Mouse (Mus musculus): ENCODE data around the gene Acvr2b. TPM values are rescaled to one million over a fixed set of nuclear protein-coding genes. Genes with fewer than 3 reads are reported as not detected.
A peak's percentile ranks its signal among the peaks of the same experiment; 100 is the strongest.
"Not testable (repeated sequence)": the region's sequence is repeated elsewhere in the genome, so short reads cannot be mapped to it uniquely, and the experiment has no call there.

Acvr2b gene
- polyA plus RNA-seq, 1 experiment from 2014 or later, result 32.7 TPM

DNA sequence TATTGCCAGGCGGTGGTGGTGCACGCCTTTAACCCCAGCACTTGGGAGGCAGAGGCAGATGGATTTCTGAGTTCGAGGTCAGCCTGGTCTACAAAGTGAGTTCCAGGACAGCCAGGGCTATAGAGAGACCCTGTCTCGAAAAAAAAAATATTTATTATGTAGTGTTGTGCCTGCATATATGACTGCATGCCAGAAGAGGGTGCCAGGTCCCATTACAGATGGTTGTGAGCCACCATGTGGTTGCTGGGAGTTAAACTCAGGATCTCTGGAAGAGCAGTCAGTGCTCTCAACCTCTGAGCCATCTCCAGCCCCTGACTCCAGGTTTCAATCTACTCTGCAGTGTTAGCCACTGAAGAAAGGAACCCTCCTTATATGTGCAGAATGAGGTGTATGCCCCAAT is 31.1 kb upstream of the Acvr2b start:
- not testable (repeated sequence) for H3K9me3 ChIP-seq (ENCODE audit: control insufficient read depth, low read length); H3K27ac ChIP-seq (ENCODE audit: low read length); H3K4me1 ChIP-seq (replicated peaks; ENCODE audit: control insufficient read depth, insufficient read depth, low read length); H3K27me3 ChIP-seq (replicated peaks; ENCODE audit: control insufficient read depth, insufficient read depth, low read length); H3K9ac ChIP-seq (replicated peaks; ENCODE audit: low read depth, low read length); H3K36me3 ChIP-seq (ENCODE audit: control insufficient read depth, insufficient read depth); H3K4me3 ChIP-seq (replicated peaks; ENCODE audit: low read length); ATAC-seq; H3K4me2 ChIP-seq (ENCODE audit: low read length)
- 90% methylated on average over 4 of the region's 4 CpGs for WGBS

DNA sequence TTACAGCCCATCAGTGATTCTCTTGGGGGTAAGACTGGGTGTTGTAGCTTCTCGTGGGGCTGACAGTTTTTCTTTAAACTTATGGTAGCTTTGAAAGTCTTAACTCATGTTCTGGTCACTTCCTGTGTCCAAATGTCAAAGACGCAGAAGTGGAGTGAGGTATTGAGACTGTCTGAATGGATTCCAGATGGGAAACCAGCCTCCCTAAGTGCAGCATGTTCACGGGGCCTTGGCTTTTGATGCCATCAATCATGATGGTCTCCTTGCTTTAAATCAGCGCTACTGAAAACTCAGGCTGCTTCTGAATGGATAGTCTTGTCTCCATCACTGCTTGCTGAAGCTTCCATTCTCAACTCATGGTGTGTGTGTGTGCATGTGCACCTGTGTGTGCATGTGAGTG is 30.7 kb upstream of the Acvr2b start:
- no peaks in the 10 kb centered on the region for H3K27me3 ChIP-seq (replicated peaks; ENCODE audit: control insufficient read depth, insufficient read depth, low read length)
- H3K4me1 ChIP-seq (replicated peaks; ENCODE audit: control insufficient read depth, insufficient read depth, low read length), result no peaks in the 10 kb centered on the region
- no peak overlapping the region for H3K27ac ChIP-seq (ENCODE audit: low read length)
- no peaks in the 10 kb centered on the region for H3K9me3 ChIP-seq (ENCODE audit: control insufficient read depth, low read length)
- H3K36me3 ChIP-seq (ENCODE audit: control insufficient read depth, insufficient read depth), result no peaks in the 10 kb centered on the region
- ATAC-seq, result no peak
- no peak overlapping the region for H3K9ac ChIP-seq (replicated peaks; ENCODE audit: low read depth, low read length)
- WGBS, result 91% methylated on average over 4 of the region's 4 CpGs
- no peak overlapping the region for H3K4me2 ChIP-seq (ENCODE audit: low read length)
- H3K4me3 ChIP-seq (replicated peaks; ENCODE audit: low read length), result no peak overlapping the region

DNA sequence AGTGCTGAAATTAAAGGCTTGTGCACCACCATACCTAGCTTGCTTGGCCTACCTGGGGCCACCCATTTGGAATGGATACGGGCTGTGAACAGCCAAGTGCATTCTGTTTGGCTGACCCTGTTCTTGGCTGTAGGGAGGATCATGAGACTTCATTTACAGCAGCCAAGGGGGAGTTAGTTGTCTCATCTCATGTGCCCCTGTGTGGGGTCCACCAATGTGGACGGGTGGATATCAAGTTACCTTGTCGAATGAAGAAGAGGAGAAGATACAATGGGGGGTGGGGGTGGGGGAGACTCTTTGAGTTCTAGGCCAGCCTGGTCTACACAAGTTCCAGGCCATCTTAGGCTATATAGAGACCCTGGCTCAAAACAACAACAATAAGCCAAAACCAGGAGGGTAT is 26.9 kb upstream of the Acvr2b start:
- WGBS, result 85% methylated on average over 3 of the region's 3 CpGs
- Histone ChIP-seq H3K27ac (ENCODE audit: low read length) (no peak overlapping the region), H3K4me2 (ENCODE audit: low read length) (no peak overlapping the region), H3K4me3 (replicated peaks; ENCODE audit: low read length) (no peak overlapping the region), H3K36me3 (ENCODE audit: control insufficient read depth, insufficient read depth) (no peaks in the 10 kb centered on the region), H3K9ac (replicated peaks; ENCODE audit: low read depth, low read length) (no peak overlapping the region), H3K27me3 (replicated peaks; ENCODE audit: control insufficient read depth, insufficient read depth, low read length) (no peaks in the 10 kb centered on the region), H3K9me3 (ENCODE audit: control insufficient read depth, low read length) (no peaks in the 10 kb centered on the region), H3K4me1 (replicated peaks; ENCODE audit: control insufficient read depth, insufficient read depth, low read length) (no peaks in the 10 kb centered on the region)
- ATAC-seq, result no peak

DNA sequence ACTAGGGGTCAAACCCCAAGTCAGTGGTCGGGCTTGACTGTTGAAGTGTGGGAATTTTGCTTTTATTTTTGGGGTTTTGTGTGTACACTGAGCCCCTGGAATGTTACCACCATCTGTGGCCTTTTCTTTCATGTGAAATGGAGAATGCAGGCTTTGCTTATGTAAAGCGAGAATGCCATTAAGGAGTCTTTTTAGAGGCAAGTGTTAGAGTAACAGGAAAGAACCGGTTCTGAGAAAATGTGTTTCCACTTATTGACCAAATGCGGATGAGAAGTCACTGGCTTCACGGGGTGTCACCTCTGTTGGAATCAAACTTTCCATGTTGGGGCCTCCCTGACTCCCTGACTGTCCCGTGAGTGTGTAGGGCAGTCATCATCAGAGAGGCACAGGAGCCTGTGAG is 26.4 kb upstream of the Acvr2b start:
- WGBS, result 83% methylated on average over 6 of the region's 6 CpGs
- no peak for ATAC-seq

DNA sequence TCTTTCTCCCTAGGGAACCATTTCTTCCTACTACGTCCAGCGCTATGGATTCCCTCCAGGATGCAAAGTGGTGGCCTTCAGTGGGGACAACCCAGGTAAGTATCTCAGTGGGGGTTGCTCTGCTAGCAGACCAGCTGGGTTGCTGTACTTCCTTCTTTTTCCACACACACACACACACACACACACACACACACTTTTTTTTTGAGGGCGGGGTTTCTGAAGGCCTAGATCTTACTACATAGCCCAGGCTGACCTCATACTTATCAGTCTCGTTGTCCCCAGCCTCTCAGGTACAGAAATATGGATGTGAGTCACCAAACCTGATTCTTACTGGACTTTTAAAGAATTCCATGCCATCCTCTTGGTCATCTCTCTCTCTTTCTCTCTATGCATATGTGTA is 23.7 kb upstream of the Acvr2b start:
- Histone ChIP-seq H3K9me3 (ENCODE audit: control insufficient read depth, low read length) (no peaks in the 10 kb centered on the region), H3K4me3 (replicated peaks; ENCODE audit: low read length) (no peak overlapping the region), H3K36me3 (ENCODE audit: control insufficient read depth, insufficient read depth) (no peaks in the 10 kb centered on the region), H3K4me2 (ENCODE audit: low read length) (no peak overlapping the region), H3K27ac (ENCODE audit: low read length) (no peak overlapping the region), H3K4me1 (replicated peaks; ENCODE audit: control insufficient read depth, insufficient read depth, low read length) (no peaks in the 10 kb centered on the region), H3K9ac (replicated peaks; ENCODE audit: low read depth, low read length) (no peak overlapping the region), H3K27me3 (replicated peaks; ENCODE audit: control insufficient read depth, insufficient read depth, low read length) (no peaks in the 10 kb centered on the region)
- WGBS, result 83% methylated on average over 4 of the region's 4 CpGs
- ATAC-seq, result no peak

More for the DNA sequence above, 26.4 kb upstream of the Acvr2b start:
- Histone ChIP-seq H3K36me3 (ENCODE audit: control insufficient read depth, insufficient read depth) (no peaks in the 10 kb centered on the region), H3K9ac (replicated peaks; ENCODE audit: low read depth, low read length) (no peak overlapping the region), H3K27me3 (replicated peaks; ENCODE audit: control insufficient read depth, insufficient read depth, low read length) (no peaks in the 10 kb centered on the region), H3K4me3 (replicated peaks; ENCODE audit: low read length) (no peak overlapping the region), H3K4me2 (ENCODE audit: low read length) (no peak overlapping the region), H3K4me1 (replicated peaks; ENCODE audit: control insufficient read depth, insufficient read depth, low read length) (no peaks in the 10 kb centered on the region), H3K27ac (ENCODE audit: low read length) (no peak overlapping the region), H3K9me3 (ENCODE audit: control insufficient read depth, low read length) (no peaks in the 10 kb centered on the region)

DNA sequence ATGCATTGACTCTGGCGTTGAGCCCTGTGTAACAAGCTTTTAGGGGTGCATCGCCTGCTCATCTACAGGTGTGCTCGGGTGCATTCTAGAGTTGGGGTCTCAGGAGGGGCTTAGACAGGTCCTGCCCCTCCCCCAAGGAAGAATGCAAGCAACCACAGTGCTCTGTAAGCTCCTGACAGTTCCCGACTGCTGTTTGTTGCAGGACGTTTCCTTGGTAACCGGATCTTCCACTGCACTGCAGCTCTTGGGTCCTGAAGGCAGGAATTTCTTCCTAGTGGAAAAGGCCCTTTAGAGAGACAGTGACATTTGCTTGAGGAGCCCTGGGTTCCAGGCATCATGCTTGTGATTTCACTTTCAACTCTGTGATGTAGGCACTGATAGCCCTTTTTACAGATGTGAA is 19.3 kb upstream of the Acvr2b start:
- Histone ChIP-seq H3K4me1 (replicated peaks; ENCODE audit: control insufficient read depth, insufficient read depth, low read length) (no peaks in the 10 kb centered on the region), H3K9ac (replicated peaks; ENCODE audit: low read depth, low read length) (no peak overlapping the region), H3K4me2 (ENCODE audit: low read length) (no peak overlapping the region), H3K4me3 (replicated peaks; ENCODE audit: low read length) (no peak overlapping the region), H3K27ac (ENCODE audit: low read length) (no peak overlapping the region), H3K36me3 (ENCODE audit: control insufficient read depth, insufficient read depth) (no peaks in the 10 kb centered on the region), H3K27me3 (replicated peaks; ENCODE audit: control insufficient read depth, insufficient read depth, low read length) (no peaks in the 10 kb centered on the region), H3K9me3 (ENCODE audit: control insufficient read depth, low read length) (no peaks in the 10 kb centered on the region)
- no peak for ATAC-seq
- 68% methylated on average over 6 of the region's 6 CpGs for WGBS

DNA sequence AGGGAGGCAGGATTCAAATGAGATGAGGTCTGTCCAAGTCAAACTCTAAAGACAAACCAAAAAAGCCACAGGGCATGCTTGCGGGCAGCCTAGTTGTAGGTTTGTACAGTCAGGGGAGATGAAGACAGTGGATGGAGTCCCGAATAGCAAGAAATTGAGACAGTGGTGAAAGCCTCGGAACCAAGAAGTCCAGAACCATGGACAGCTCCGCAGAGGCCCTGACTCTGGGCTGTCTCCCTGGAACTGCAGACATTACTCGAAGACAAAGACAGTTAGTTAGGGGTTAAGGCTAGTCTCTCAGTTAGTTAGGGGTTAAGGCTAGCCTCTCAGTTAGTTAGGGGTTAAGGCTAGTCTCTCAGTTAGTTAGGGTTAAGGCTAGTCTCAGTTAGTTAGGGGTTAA is 13.0 kb upstream of the Acvr2b start:
- Histone ChIP-seq H3K36me3 (ENCODE audit: control insufficient read depth, insufficient read depth) (no peaks in the 10 kb centered on the region), H3K4me1 (replicated peaks; ENCODE audit: control insufficient read depth, insufficient read depth, low read length) (no peaks in the 10 kb centered on the region), H3K4me2 (ENCODE audit: low read length) (no peak overlapping the region), H3K4me3 (replicated peaks; ENCODE audit: low read length) (no peak overlapping the region), H3K9me3 (ENCODE audit: control insufficient read depth, low read length) (no peaks in the 10 kb centered on the region), H3K9ac (replicated peaks; ENCODE audit: low read depth, low read length) (no peak overlapping the region), H3K27me3 (replicated peaks; ENCODE audit: control insufficient read depth, insufficient read depth, low read length) (no peaks in the 10 kb centered on the region), H3K27ac (ENCODE audit: low read length) (no peak overlapping the region)
- WGBS, result 64% methylated on average over 5 of the region's 5 CpGs
- ATAC-seq, result no peak

DNA sequence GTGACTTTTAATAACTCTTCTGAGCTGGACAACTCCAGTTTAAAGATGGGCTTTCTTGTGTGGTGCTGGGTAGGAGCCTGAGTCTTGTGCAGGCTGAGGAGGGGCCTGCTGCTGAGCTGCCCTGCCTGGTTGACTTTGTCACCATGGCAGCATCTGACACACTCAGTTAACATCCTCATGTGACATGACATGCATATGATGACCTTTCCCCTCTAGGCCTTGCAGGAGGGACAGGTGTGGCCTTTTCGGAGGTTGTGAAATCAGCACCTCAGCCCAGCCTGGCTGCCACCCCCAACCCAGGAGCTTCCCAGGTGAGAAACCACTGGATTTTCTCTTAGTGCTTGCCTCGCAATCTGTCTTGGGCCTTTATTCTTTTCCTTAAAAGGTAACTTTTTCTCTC is 11.7 kb upstream of the Acvr2b start:
- Histone ChIP-seq H3K4me2 (ENCODE audit: low read length) (no peak overlapping the region), H3K4me1 (replicated peaks; ENCODE audit: control insufficient read depth, insufficient read depth, low read length) (no peaks in the 10 kb centered on the region), H3K9ac (replicated peaks; ENCODE audit: low read depth, low read length) (no peak overlapping the region), H3K27me3 (replicated peaks; ENCODE audit: control insufficient read depth, insufficient read depth, low read length) (no peaks in the 10 kb centered on the region), H3K9me3 (ENCODE audit: control insufficient read depth, low read length) (no peaks in the 10 kb centered on the region), H3K36me3 (ENCODE audit: control insufficient read depth, insufficient read depth) (no peaks in the 10 kb centered on the region), H3K27ac (ENCODE audit: low read length) (no peak overlapping the region), H3K4me3 (replicated peaks; ENCODE audit: low read length) (no peak overlapping the region)
- WGBS, result 98% methylated on average over 2 of the region's 2 CpGs
- no peak for ATAC-seq

DNA sequence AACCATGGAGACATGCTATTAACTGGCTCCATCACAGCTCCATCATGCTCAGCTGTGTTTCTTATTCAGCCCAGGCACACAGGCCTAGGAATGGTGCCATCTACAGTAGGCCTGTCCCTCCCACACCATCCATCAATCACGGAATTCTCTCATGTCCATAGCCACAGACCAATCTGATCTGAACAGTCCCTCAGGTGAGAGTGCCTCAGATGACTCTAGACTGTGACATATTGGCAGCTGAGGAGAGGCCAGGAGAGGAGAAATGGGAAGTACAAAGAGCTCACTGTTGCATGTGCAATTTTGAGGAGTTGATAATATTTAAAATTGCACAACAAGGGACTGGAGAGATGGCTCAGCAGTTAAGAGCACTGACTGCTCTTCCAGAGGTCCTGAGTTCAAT is 7.1 kb upstream of the Acvr2b start:
- no peak for ATAC-seq
- H3K4me3 ChIP-seq (replicated peaks; ENCODE audit: low read length), result no peak overlapping the region
- H3K27me3 ChIP-seq (replicated peaks; ENCODE audit: control insufficient read depth, insufficient read depth, low read length), result no peaks in the 10 kb centered on the region
- no peaks in the 10 kb centered on the region for H3K9me3 ChIP-seq (ENCODE audit: control insufficient read depth, low read length)
- H3K36me3 ChIP-seq (ENCODE audit: control insufficient read depth, insufficient read depth), result no peaks in the 10 kb centered on the region
- no peak overlapping the region for H3K4me2 ChIP-seq (ENCODE audit: low read length)
- 89% methylated on average over 1 of the region's 1 CpGs for WGBS
- no peaks in the 10 kb centered on the region for H3K4me1 ChIP-seq (replicated peaks; ENCODE audit: control insufficient read depth, insufficient read depth, low read length)
- H3K27ac ChIP-seq (ENCODE audit: low read length), result no peak overlapping the region
- no peak overlapping the region for H3K9ac ChIP-seq (replicated peaks; ENCODE audit: low read depth, low read length)

DNA sequence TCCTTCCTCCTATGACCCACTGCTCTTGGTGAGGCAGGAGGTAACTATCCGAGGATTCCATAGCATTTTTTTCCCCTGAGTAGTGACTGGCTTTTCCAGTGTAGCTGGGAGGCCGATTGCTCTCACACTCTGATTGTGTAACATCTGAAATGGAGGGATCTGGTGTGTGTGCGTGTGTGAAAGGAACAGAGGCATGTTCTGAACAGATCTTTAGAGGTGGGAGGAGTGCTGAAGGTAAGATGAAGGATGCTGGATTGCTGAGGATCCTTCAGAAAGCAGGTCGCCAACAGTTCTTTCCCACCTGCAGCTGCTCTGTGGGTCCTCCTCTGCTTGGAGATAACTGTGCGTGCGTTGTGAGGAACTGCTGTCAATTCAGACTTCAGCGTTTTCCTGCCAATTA is 567 bp upstream of the Acvr2b start:
- Histone ChIP-seq H3K27me3 (replicated peaks; ENCODE audit: control insufficient read depth, insufficient read depth, low read length) (no peaks in the 10 kb centered on the region), H3K4me3 (replicated peaks; ENCODE audit: low read length) (peak overlapping the region; percentile 92), H3K4me2 (ENCODE audit: low read length) (peak overlapping the region; percentile 75), H3K4me1 (replicated peaks; ENCODE audit: control insufficient read depth, insufficient read depth, low read length) (peaks cover 35% of the 10 kb centered on the region), H3K27ac (ENCODE audit: low read length) (peak overlapping the region; percentile 98; the same call in 1 of the 2 replicates), H3K36me3 (ENCODE audit: control insufficient read depth, insufficient read depth) (no peaks in the 10 kb centered on the region), H3K9me3 (ENCODE audit: control insufficient read depth, low read length) (no peaks in the 10 kb centered on the region), H3K9ac (replicated peaks; ENCODE audit: low read depth, low read length) (peak overlapping the region; percentile 98)
- ATAC-seq, result no peak
- WGBS, result 3% methylated on average over 7 of the region's 7 CpGs

All from forebrain, embryonic 16.5 days (tissue).